Mouse (Mus musculus) gastrocnemius, adult 8-10 months (tissue): ENCODE data around the gene Rhox12. TPM values are rescaled to one million over a fixed set of nuclear protein-coding genes. Genes with fewer than 3 reads are reported as not detected.

Experiments used
- DNase-seq, 2 experiments: peaks; one replicate each; pipeline ENCODE4 v3.0.0; 2022; ENCODE audit warnings: low spot score in 2 of 2
- total RNA-seq, 4 experiments: library from RNA; stranded (reverse); gene quantifications; 2 replicates each; pipeline ENCODE4 v1.2.4; 2022

Rhox12 gene
- not detected for total RNA-seq

DNA sequence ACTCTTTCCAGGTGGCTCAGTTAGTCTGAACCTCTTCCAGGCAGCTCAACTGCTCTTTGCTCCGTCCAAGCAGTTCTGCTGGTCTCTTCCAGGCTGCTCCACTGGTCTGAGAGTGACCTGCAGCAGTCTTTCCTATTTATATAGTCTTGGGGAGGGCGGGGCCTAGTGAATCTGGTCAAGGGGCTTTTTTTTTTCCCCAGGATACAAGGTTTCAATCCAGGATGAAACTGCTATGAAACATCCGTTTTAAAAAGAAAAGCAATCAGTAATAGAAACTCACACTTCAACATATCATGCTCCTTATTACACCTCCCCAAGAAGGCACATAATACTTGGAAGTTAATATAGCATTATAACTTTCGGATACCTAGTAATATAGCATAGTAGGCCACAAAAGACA lies at the start of gene Rhox12:
Gene Rhox12 (minus strand): TSS at position 101 of the 400 bp plus-strand sequence.
- DNase-seq: no peak

DNA sequence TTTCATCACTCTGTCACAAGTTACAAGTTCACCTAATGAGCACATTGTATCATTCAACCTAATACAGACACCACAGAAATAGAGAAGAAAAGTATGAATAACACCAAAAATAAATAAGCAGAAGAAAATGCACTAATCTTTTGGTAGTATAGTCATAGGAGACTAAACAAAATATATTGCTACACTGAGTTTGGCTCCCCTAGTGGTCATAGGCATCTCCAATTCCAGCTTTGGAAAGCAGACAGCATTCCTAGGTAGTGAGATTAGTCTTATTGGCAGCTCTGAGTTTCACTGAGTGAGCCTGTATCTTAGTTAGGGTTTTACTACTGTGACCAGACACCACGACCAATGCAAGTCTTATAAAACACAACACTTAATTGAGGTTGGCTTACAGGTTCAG lies 48.4 kb upstream of the Rhox12 start:
- DNase-seq: no peak

DNA sequence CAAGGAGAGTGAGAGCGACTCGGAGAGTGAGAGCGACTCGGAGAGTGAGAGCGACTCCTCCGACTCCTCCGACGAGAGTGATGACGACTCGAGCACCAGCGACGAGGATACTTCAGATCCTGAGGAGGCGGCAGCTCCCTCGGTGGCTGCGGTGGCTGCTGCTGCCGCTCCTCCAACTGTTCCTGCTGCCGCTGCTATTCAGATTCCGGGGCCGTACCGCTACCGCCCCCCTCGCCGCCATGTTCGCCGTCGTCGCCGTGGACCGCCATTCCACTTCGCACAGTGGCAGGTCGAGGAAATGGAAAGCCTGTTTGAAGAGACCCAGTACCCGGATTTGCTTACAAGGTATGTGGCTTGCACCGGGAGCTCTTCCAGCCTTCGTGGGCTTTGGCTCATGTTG lies 10.8 kb upstream of the Rhox12 start:
- DNase-seq: no peak

DNA sequence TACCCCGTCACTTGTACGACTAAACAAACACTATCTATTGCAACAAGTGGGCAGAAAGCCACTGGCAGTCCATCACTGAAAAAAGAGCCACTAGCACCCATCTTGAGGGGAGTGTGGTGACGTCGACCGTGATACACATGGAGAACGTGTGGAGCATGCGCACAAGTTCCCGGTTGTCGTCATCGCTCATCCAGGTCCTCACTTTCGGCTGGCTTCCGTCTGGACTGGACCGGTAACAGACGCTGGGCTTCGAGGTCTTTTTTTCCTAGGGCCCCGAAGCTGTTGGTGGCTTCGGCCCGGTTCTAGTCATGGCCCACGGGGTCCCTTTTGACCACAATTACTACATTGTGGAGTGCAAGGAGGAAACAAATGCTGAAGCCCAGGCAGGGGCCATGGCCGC lies 10.3 kb upstream of the Rhox12 start, which contains the start of gene Rhox13:
Gene Rhox13 (plus strand): TSS at position 238 of the 400 bp plus-strand sequence.
- DNase-seq: no peak

DNA sequence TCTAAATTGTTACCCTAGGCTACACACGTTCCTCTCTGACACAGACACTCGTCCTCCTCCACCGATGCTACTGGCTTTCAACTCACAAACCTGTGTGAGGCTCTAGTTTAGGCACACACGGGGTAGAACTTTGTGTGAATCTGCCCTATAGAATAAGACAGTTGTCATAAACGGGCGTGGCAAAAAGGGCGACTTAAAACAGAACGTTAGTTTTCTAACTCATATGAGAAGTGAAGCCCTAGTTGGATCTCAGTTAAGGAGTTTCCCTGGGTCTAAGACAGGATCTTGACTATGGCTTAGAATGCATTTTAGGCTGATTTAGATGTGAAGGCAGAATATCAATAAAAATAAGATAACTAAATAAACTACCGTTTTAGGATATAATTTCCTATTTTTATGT lies 25.7 kb downstream of the Rhox12 start, which contains the start of gene Rhox11:
Gene Rhox11 (minus strand): TSS at position 101 of the 400 bp plus-strand sequence.
- no peak for DNase-seq

DNA sequence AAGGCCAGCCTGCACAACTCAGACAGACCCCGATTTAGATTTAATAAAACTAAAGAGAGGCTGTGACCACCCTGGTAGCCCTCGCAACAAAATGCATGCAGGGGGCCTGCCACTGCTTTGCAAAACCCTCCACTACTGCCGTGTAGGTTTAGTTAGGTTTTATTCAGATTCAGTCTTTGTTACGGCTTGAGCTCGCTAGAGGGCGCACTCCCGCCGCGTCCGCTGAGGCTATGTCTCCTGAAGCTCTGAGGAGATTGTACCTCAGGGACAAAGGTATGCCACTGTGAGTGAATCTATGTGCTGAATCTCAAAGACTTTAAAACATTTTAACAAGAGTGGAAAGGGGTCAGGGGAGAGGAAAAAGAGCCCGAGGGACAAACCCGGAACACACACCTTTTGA lies 26.5 kb downstream of the Rhox12 start:
- DNase-seq: no peak

DNA sequence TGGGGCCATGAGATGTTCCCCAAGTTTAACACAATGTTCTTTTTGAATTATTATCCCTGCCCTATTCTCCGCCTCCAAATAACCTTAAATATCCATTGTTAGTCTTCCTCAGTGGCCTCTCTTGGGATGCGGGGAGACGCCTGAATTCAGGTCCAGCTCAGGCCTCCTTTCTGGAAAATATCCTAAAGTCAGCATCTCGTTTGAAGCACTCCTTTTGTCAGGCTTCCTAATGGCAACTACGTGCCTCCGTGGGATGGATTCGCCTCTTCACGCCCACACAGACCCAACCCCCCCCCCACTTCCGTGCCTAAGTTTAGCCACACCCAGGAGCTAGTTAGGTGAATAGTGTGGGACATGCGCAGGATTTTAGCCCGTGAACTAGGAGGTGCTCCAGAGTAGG lies 44.5 kb downstream of the Rhox12 start, which contains the start of gene Rhox10:
Gene Rhox10 (plus strand): TSS at position 301 of the 400 bp plus-strand sequence.
- no peak for DNase-seq

DNA sequence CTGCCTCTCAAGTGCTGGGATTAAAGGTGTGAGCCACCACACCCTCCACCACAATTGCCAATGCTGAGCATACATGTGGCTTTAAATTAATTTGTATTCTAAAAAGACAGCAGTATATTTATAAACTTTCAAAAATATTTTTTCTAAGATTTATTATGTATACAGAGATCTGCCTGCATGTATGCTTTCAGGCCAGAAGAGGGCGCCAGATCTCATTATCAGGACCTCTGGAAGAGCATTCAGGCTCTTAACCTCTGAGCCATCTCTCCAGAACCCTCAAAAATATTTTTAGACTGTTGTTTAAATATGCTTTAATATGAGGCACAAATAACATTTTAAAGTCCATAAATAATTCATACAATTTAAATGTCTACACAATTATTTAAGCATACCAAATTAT lies 49.2 kb downstream of the Rhox12 start:
- DNase-seq: no peak

Other genes with a start within 250 kb of the Rhox12 start
- gene Rhox8, start 232.0 kb downstream of the Rhox12 start, total RNA-seq: not detected
- not detected for gene Rhox7b, start 213.7 kb downstream of the Rhox12 start, total RNA-seq
- gene Rhox9, start 209.1 kb downstream of the Rhox12 start, total RNA-seq: not detected
- not detected for gene Btg1-ps1, start 92.1 kb downstream of the Rhox12 start, total RNA-seq
- gene Btg1-ps2, start 67.8 kb downstream of the Rhox12 start, total RNA-seq: not detected
- gene Rhox10, start 44.4 kb downstream of the Rhox12 start, total RNA-seq: not detected
- not detected for gene Rhox11, start 25.8 kb downstream of the Rhox12 start, total RNA-seq
- gene Rhox13, start 10.3 kb upstream of the Rhox12 start, total RNA-seq: not detected
- 1 to 10 TPM; 5.2 to 6.9 (median 6.3) TPM for gene Zbtb33, start 78.9 kb upstream of the Rhox12 start, total RNA-seq
- gene Tmem255a, start 141.5 kb upstream of the Rhox12 start, total RNA-seq: under 1 TPM; 0.34 to 0.48 (median 0.42) TPM
- 1 to 10 TPM; 1.3 to 1.8 (median 1.7) TPM for gene Atp1b4, start 205.3 kb upstream of the Rhox12 start, total RNA-seq